Mouse (Mus musculus): ENCODE results near the gene Eml1. TPM values are rescaled to one million over a fixed set of nuclear protein-coding genes. Genes with fewer than 3 reads are reported as not detected.
"Not testable (repeated sequence)": the region's sequence is repeated elsewhere in the genome, so short reads cannot be mapped to it uniquely, and the experiment has no call there.

Eml1 gene
- total RNA-seq, 2 experiments from 2014 or later = 74.3 to 87.1 TPM

DNA sequence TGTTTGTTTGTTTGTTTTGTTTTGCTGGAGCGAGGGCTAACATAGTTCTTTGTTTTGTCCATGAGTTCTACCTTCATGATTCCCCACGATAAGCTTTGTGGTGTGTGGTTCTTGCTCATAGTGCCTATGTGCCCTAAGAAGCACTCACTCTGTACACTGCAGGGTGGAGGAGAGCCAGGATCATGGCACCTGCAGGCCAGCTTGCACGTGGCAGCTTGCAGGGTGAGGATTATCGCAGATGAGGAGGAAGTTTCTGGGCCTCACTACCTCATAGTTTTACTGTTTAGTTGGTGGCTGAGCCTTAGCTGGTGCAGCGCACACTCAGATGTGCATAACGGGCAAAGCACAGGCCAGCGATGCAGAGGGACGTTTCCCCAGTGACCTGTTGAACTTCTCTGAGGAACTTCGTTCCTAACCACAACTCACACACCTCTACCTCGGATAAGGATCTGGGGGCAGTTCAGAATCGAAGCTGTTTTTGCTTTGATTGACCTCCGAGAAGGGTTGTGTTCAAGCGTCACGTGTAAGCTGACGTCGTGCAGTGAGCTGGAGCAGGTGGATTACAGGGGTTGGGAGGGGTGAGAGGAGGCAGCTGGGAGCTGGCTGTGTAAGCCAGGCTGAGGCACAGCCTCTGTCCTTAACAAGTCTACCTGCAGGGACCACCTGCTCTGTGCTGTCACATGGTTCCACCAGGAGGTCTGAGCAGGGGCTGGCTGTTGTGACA lies 81.6 kb downstream of the Eml1 start:
- DNase-seq = no peak
- intact Hi-C loops (cut with DNase I) = no loop called here

DNA sequence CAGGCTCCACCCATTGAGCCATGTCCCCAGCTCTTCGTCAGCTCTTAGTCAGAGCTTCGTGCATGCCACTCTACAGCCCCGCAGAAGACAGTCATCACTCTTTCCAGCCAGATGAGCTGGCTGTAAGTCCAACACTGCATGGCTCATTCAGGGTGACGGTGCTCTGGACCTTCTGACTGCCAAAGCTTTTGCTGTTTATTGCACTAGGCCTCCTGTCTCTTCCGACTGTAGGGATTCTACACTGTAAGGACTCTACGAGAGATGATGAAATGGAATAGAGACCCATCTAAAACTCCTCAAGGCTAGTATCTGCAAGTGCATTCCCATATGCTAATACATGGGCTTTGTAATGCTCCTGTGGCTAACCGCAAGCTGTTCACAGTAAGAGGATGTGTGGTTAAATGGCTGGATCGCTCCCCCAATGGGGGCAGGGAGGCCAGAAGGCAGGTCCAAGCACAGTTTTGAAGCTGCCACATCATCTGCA lies 82.8 kb downstream of the Eml1 start:
- no peak for DNase-seq
- intact Hi-C loops (cut with DNase I) = no loop called here

- intact Hi-C loops (cut with DNase I) = no loop called here
- peak in 1 of 2 experiments; percentile 26 for DNase-seq
Measured at GRCm38 (mm10) chr12:108455004-108455403, 84.2 kb downstream of the Eml1 start.

DNA sequence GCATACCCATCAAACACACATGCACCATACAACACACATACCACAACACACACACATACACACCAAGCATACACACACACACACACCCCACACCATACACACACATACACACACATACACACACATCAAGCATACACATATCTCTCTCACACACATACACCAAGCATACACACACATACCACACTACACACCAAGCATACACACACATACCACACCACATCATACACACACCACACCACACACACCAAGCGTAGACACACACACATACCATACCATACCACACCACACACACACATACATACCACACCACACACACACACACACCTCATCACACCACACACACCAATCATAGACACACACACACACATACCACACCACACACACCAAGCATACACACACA lies 102.1 kb downstream of the Eml1 start:
- DNase-seq = no peak
- intact Hi-C loops (cut with DNase I) = no loop called here

DNA sequence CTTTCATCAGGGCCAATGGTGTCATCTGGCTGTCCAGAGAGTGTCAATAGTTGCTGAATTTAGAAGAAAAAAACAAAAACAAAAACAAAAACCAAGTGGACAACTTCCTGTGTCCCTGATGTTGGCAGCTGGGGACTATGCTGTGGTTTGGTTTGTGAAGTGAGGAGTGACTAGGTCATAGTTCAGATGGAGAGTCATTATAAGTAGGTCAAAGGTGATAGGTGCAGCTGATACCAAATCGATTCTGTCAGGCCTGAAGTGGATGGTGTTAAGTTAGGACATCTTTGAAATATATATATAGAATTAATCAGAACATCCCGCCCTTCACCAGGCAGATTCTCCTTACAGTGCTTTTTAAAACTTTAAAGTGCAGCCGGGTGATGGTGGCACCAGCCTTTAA lies 103.7 kb downstream of the Eml1 start:
- no peak for DNase-seq
- intact Hi-C loops (cut with DNase I) = no loop called here

DNA sequence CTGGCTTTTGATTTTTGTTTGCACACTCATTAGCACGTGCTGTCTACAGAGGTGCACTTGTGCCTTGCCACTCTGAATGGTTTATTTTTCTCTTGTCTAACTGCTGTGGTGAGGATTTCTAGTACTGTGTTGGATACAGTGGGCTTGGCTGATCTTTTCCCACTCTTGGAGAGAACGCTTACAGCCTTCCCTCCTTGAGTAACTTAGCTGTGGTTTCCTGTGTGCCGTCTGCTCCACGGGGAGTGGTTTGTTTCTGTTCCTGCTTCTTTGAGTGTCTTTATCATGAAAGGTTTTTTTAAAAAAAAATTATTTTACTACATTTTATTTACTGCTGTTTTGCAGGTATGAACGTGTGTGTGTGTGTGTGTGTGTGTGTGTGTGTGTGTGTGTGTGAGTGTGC lies 108.0 kb downstream of the Eml1 start:
- no peak for DNase-seq
- intact Hi-C loops (cut with DNase I) = no loop called here

GRCm38 (mm10) chr12:108480704-108481365 lies 110.1 kb downstream of the Eml1 start:
- intact Hi-C loops (cut with DNase I) = no loop called here
- DNase-seq = no peak

DNA sequence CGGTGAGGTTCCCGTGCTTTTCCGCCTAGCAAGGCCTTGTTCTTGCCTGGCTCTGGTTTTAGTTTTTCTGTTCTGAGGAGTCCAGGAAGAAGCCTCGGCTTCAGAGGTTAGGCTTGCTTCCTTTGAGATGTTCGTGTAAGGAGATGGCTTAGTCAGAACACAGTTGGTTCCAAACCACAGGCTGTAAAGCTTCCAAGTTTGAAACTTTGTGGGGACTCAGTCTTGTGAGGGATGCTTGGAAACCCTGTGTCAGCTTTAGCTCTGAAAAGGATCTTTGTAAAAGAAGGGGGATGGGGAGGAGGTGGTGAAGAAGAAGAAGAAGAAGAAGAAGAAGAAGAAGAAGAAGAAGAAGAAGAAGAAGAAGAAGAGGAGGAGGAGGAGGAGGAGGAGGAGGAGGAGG lies 118.3 kb downstream of the Eml1 start:
- intact Hi-C loops (cut with DNase I) = no loop called here
- no peak for DNase-seq

- no peak for DNase-seq
- intact Hi-C loops (cut with DNase I) = loop anchor here (5.0 kb wide), 1 partner anchor 282 kb away; no protein-coding TSS in a partner anchor
Measured at GRCm38 (mm10) chr12:108489741-108490140, 119.0 kb downstream of the Eml1 start.

DNA sequence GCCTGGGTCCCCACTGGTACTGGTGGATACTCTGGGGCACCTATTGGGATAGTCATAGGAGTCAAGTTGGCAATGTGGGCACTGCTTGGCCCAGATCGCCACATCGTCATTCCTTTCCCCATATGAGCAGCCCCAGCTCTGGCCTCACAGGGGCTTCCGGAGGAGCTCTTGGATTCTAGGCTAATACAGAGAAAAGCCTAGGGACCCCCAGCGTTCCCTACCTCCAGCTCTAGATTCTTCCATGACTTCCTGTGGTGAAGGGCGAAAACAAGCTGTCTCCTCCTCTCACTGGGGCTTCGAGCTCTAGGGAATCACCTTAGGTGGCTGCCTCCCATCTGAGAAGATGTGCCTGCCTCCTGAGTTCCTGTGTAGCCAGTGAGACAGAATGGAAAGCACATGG lies 119.6 kb downstream of the Eml1 start:
- DNase-seq = no peak
- intact Hi-C loops (cut with DNase I) = loop anchor here (5.0 kb wide), 1 partner anchor 283 kb away; no protein-coding TSS in a partner anchor

GRCm38 (mm10) chr12:108490954-108491353 lies 120.2 kb downstream of the Eml1 start:
- intact Hi-C loops (cut with DNase I) = loop anchor here (5.0 kb wide), 1 partner anchor 284 kb away; no protein-coding TSS in a partner anchor
- DNase-seq = no peak

- peak; percentile 47 to 54 for DNase-seq
- intact Hi-C loops (cut with DNase I) = loop anchor here (1.0 to 5.0 kb wide), 3 partner anchors 131 to 287 kb away; no protein-coding TSS in a partner anchor
Measured at GRCm38 (mm10) chr12:108494011-108494541, 123.3 kb downstream of the Eml1 start.

- intact Hi-C loops (cut with DNase I) = no loop called here
- DNase-seq = peak in 1 of 2 experiments; percentile 17
Measured at GRCm38 (mm10) chr12:108495455-108496235, 124.9 kb downstream of the Eml1 start.

GRCm38 (mm10) chr12:108503064-108503463 lies 132.3 kb downstream of the Eml1 start:
- no peak for DNase-seq
- intact Hi-C loops (cut with DNase I) = no loop called here

DNA sequence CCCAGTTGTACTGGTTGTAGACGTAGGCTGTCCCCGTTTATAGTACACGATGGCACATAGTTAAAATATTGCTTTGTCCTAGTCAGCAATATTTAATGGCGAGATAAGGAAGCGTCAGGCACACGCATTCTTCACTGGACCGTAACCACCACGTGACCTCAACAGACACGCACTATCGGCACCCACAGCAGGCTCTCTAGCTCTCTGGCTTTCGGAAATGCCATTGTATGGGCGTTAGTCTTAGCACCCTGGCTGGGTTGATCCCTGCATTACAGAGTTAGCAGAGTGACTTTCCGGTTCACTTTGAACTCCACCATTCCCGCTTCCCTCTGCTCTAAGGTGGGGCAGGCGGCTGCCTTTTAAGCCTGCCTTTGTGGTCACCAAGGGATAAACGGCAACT lies 132.8 kb downstream of the Eml1 start:
- no peak for DNase-seq
- intact Hi-C loops (cut with DNase I) = no loop called here

- DNase-seq = no peak
- intact Hi-C loops (cut with DNase I) = no loop called here
Measured at GRCm38 (mm10) chr12:108505846-108506245, 135.1 kb downstream of the Eml1 start.

DNA sequence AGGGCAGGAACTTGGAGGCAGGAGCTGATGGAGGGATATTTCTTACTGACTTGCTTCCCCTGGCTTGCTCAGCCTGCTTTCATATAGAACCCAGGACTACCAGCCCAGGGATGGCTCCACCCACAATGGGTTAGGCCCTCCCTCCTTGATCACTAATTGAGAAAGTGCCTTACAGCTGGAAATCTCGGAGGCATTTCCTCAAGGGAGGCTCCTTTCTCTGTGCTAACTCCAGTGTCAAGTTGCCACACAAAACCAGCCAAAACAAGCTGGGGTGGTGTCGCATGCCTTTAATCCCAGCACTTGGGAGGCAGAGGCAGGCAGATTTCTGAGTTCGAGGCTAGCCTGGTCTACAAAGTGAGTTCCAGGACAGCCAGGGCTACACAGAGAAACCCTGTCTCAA lies 136.3 kb downstream of the Eml1 start:
- DNase-seq; intact Hi-C loops (cut with DNase I): not testable (repeated sequence)

- DNase-seq = no peak
- intact Hi-C loops (cut with DNase I) = loop anchor here (5.0 kb wide), 1 partner anchor 303 kb away; no protein-coding TSS in a partner anchor
Measured at GRCm38 (mm10) chr12:108510571-108510970, 139.8 kb downstream of the Eml1 start.

- peak in 1 of 2 experiments; percentile 24 for DNase-seq
- intact Hi-C loops (cut with DNase I) = loop anchor here (5.0 kb wide), 1 partner anchor 304 kb away; no protein-coding TSS in a partner anchor
Measured at GRCm38 (mm10) chr12:108511009-108511408, 140.3 kb downstream of the Eml1 start.

DNA sequence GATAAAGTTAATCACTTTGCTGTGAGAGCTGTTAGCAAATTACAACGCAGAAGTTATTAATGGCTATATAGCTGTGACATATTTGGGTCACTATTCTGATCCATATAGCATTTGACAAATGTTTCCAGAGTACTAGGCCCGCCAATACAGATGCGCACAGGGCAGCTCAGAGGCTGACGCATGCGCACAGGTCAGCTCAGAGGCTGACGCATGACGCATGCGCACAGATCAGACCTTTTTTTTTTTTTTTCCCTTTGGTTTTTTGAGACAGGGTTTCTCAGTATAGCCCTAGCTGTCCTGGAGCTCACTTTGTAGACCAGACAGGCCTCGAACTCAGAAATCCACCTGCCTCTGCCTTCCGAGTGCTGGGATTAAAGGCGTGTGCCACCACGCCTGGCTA lies 144.7 kb downstream of the Eml1 start:
- intact Hi-C loops (cut with DNase I) = no loop called here
- DNase-seq = no peak

GRCm38 (mm10) chr12:108519374-108519773 lies 148.6 kb downstream of the Eml1 start:
- intact Hi-C loops (cut with DNase I) = no loop called here
- DNase-seq = no peak

Data from heart, postnatal 36 days (tissue).